Mouse (Mus musculus): ENCODE data around the gene Pdhx.

The Pdhx gene

GRCm38 (mm10) chr2:103058266-103058665 lies 15.0 kb downstream of the Pdhx start:
- DNase-seq (ENCODE audit: low spot score) = no peak

DNA sequence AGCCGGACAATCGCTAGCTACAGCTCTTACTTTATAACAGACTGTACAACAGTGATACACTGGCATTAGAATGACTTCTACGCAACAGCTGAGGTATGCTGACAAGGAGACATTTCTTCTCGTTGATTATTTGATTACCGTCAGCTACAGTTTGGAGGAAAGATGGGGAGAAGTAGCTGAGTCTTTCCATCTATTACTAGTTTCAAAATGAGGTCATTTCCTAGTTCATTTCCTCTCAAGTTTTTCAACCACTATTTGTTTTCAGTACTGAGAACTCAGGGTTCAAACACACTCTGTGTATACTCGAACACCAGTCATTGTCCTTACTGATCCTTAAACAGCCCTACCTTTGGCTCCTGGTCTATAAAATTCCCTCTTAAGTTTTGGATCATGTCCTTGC lies 17.5 kb downstream of the Pdhx start:
- no peak for DNase-seq (ENCODE audit: low spot score)

DNA sequence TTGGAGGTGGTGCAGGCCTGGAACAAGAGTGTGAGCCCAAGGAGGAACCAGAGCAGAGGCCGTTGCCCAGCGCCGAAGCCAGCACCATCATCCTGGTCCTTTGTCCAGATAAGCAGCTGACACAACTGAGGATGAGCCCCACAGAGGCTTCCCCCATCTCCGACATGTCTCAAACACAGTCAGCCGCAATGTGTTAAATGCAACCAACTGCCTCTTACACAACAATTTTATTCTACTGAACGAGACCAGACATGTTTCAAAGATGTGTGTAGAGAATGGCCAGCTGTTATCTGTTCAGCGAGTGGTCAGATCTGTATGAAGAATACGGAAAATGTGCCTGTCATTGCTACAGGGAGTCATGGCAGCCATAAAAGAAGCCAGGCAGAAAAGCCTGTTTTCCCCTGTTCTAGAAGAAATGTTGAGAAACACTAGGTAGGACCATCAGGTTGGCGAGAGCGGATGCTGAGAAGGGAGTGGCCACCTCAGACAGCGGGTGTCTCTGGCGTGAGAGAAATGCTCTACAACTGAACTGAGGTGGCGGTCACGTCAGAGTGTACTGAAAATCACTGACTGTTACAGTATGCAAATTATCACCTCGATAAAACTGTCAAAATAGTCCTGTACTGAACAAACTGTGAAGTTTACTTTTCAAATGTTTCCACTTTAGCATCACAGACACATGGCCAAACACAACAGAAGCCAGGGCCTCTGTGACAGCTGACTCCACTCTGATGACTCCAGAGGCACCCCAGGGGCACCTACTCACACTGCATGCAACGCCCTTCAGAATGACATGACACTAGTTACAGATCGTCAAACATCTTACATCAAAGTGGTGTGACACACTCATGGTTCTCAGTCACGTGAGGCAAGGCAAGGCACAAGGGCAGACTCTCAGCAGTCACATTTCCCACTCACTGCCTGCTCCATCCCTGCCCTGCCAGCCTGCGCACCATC lies 21.1 kb downstream of the Pdhx start:
- DNase-seq (ENCODE audit: low spot score) = no peak

DNA sequence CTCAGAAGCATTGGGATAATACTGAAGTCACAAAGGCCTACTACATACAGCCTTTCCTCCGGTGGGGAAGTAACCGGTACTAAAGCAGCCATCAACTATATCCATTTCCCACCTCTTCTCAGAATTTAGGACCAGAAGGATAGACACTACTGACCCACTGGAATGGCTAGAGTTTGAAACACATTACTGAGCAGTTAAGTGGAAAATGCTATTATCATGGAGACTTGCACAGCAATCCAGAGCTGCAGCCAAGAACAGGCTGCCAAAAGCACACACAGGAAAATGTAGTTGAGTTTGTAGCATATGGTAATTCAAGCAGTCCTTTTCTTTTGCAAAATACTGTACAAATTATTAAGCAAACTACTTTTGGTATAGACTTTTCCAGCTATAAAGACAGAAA lies 28.0 kb downstream of the Pdhx start:
- DNase-seq (ENCODE audit: low spot score) = no peak

GRCm38 (mm10) chr2:103040896-103041295 lies 32.4 kb downstream of the Pdhx start:
- DNase-seq (ENCODE audit: low spot score) = no peak

DNA sequence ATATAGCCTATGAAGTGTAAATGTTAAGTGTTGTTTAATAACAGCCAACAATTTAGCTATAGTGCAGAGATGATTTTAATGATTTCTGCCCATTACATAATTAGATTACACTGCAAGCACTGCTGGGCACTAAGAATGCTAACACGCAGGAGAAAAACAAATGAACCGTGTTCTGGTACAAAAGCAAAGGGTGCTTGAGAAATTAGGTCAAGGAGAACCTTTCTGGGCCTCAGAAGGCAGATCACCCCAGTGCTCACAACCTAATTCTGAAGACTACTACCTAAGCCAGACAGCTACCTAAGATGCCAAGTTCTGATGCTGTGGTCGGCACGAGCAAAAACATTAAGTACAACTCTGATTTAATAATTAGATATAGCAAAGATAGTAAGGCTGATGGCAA lies 35.5 kb downstream of the Pdhx start:
- DNase-seq (ENCODE audit: low spot score) = no peak

DNA sequence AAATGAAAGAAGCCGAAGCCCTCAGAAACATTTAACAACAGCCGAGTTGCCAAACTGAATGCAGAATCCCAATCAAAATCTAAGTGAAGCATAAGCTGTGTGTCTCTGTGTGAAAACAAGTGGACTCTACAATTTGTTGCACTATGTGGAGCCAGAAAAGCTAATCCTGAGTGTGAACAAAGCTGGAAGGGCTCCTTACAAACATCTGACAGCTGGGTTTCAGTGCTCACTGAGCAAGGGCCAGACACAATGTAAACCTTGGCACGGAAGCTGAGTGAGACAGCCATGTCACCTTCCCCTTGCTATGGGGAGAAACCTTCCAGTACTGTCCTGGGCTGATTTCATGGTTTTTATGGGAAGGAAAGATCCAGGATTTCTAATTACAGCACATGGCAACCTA lies 50.6 kb downstream of the Pdhx start:
- DNase-seq (ENCODE audit: low spot score) = no peak

GRCm38 (mm10) chr2:103020191-103020987 lies 52.9 kb downstream of the Pdhx start:
- DNase-seq (ENCODE audit: low spot score) = no peak

GRCm38 (mm10) chr2:103018817-103019494 lies 54.4 kb downstream of the Pdhx start:
- no peak for DNase-seq (ENCODE audit: low spot score)

- no peak for DNase-seq (ENCODE audit: low spot score)
Measured at GRCm38 (mm10) chr2:103017391-103017824, 55.9 kb downstream of the Pdhx start.

DNA sequence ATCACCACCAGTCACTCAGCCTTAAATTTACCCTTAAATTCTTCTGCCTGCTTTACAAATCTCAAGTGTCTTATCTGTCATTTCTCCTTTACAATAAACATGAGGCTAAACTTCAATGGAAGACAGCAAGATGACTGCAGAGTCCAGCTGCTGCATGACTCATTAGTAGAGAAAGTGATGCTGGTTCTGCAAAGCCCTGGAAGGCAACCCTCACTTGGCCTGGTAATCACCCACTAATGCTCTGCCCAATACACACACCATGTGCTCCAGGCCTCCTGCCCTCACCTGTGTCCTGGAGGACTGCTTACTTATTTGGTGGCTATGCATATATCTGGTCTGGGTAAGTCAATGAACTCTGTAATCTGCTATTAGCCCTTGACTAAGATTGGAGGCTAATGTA lies 57.2 kb downstream of the Pdhx start:
- no peak for DNase-seq (ENCODE audit: low spot score)

- no peak for DNase-seq (ENCODE audit: low spot score)
Measured at GRCm38 (mm10) chr2:103012782-103013575, 60.3 kb downstream of the Pdhx start.

DNA sequence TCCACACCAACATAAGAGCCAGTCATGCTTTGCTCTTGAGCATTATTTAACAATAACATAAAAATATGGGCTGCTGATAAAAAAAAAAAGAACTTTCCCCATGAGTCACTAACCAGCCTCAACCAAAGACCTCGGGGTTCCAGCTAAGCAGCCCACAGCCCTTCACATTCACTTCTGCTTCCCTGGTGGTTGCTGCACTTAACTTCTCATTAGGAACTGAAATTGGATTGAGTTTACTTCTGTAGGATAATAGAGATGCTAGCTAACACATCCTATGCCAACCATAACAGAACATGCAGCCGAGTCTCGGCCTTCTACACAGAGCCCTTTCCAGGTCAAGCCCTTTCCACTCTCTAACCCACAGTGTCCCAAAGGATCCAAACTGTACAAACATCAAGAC lies 65.1 kb downstream of the Pdhx start:
- no peak for DNase-seq (ENCODE audit: low spot score)

DNA sequence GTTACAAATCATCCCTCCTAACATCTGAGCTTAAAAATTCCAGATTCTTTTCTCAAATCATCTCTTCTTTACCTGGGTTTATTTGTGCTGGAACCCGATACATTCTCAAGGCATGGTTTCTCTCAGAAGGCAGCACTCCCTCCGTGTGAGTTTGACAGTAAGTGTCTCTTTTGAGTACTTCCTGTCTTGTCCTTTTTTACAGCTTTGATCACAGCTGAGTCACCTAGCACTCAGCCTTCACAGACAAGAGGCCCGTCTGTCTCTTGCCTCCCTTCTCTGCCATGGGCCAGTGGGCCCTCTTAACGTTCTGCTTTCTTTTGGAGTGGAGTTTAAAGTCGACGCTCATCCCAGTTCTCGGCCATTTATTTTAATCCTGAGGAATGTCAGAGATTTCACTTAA lies 68.7 kb downstream of the Pdhx start:
- no peak for DNase-seq (ENCODE audit: low spot score)

- no peak for DNase-seq (ENCODE audit: low spot score)
Measured at GRCm38 (mm10) chr2:102999153-102999575, 74.1 kb downstream of the Pdhx start.

GRCm38 (mm10) chr2:102998356-102998755 lies 75.0 kb downstream of the Pdhx start:
- no peak for DNase-seq (ENCODE audit: low spot score)

DNA sequence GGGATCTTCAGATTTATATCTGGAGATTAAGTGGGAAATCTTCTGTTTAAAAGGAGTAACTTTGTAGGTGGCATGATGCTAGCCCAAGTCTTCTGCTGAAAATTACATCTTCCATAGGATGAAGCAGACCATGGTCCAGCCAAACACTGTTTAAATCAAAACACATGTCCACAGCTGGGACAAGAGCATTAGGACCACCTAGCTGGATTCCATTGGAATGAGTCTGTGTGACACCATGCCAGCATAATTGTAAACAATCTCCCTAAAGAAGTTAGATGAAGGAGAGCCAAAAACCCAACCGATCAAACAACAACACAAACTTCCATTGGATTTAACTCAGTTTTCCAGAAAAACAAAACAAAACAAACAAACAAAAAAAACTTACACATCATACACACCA lies 75.4 kb downstream of the Pdhx start:
- no peak for DNase-seq (ENCODE audit: low spot score)

DNA sequence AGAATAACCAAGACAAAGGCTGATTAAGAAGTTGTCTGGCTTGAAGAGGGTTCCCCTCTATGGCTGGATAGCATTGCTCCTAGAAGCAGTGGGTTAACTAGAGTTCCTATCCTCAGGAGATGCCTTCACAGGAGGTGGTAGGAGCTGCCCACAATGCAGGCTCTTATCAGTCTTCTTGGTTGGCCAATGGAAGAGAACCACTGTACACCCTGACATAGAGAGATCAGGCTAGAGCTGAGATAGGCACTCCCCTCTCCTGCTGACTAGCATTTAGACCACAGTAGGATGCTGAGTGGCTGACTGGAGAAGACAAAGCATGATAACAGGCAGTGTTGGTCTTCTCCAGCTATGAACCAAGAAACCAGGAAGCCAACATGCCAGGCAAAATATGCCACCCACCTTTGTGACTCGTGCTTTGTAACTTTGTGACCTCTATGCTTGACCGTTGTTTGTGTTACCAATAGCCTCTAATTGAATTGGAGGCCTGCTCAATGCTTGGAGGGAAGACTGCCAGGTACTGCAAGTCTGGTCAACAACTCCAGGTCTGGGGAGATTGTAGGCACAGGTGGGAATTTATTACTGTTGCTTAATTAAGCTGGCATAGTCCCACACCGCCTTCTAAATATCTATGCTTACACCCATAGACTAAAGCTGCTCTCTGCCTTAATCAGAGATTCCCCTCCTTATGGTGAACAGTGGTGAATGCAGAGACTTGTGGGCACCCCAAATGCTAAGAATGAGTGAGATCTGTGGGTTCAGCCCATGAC lies 79.3 kb downstream of the Pdhx start:
- no peak for DNase-seq (ENCODE audit: low spot score)

DNA sequence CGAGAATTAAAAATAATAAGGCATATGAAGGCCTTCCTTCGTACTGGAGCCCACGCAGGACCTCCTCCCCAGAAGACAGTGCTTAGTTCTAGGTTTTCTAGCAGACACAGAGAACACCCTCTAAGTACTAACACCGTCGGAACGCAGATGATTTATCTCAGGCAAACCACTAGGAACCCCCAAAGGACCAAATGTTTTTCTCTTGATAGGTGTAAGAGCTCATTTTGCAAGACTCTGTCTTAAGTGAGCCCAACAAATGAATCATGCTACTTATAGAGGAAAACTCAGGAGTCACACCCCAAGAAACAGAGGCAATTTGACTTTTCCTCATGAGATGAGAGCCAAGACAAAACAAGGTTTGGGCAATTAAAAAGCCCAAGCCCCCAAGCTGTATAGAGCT lies 80.9 kb downstream of the Pdhx start:
- DNase-seq (ENCODE audit: low spot score) = no peak

DNA sequence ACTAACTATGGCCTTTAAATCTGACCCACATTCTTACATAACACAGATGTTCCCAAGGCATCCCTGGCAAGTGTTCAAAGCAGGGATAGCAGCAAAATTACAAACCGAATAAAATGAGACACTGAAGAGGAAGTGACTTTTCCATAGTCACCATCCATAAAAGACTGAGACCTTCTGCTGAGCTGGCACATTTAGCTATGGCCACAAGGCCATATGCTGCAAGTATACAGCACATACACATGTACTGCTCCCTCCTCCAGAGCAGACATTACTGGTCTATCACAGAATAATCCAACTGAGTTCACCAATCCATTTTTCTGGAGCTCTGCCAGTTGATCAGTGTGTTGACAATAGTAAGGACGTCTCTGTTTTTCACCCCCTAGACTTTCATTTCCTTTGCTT lies 83.0 kb downstream of the Pdhx start:
- DNase-seq (ENCODE audit: low spot score) = no peak

- DNase-seq (ENCODE audit: low spot score) = no peak
Measured at GRCm38 (mm10) chr2:102989446-102989845, 83.9 kb downstream of the Pdhx start.

Measured in ovary, adult 18-20 months (tissue).